Mouse (Mus musculus) myocyte (in vitro differentiated cells): ENCODE data around the gene Atp2a1.

Source experiments
- E2F4 ChIP-seq: IDR thresholded peaks from one replicate; pipeline ENCODE4 v1.6.1; 2011; ENCODE audit warnings: mild to moderate bottlenecking, control low read depth, moderate library complexity; ENCODE audit not compliant: insufficient read depth
- POLR2A ChIP-seq: IDR thresholded peaks from one replicate; pipeline ENCODE4 v1.6.1; 2011; ENCODE audit warnings: low read depth, mild to moderate bottlenecking, control low read depth, moderate library complexity; ENCODE audit not compliant: insufficient read length
- POLR2AphosphoS2 ChIP-seq: IDR thresholded peaks from one replicate; pipeline ENCODE4 v1.6.1; 2011; ENCODE audit warnings: low read depth, control low read depth; ENCODE audit not compliant: insufficient read length
- USF1 ChIP-seq: IDR thresholded peaks from one replicate; pipeline ENCODE4 v1.6.1; 2011; ENCODE audit warnings: low read depth, mild to moderate bottlenecking, control low read depth, moderate library complexity

DNA sequence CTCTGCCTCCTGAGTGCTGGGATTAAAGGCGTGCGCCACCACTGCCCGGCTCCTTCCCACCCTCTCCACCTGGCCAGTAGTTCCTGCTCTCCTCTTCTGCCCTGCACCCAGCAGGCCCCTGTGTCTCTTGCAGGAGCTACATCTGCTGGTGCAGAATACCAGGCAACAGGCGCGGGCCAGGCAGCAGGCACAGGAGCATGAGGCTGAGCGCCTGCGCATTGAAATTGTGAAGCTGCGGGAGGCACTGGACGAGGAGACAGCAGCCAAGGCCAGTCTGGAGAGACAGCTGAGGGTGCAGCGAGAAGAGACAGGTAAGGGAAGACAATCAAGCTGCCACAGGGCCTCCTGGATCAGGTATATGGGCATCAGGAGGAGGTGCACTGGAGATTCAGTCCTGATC, 18.9 kb downstream of the Atp2a1 start:
- TF ChIP-seq POLR2A (no peak), POLR2AphosphoS2 (no peak), USF1 (no peak), E2F4 (no peak)
